Mouse (Mus musculus): ENCODE data around the gene Ccdc40. TPM values are rescaled to one million over a fixed set of nuclear protein-coding genes. Genes with fewer than 3 reads are reported as not detected.
"Not testable (repeated sequence)": the region's sequence is repeated elsewhere in the genome, so short reads cannot be mapped to it uniquely, and the experiment has no call there.

Gene Ccdc40
- polyA plus RNA-seq, 1 experiment from 2014 or later = 12.1 TPM

DNA sequence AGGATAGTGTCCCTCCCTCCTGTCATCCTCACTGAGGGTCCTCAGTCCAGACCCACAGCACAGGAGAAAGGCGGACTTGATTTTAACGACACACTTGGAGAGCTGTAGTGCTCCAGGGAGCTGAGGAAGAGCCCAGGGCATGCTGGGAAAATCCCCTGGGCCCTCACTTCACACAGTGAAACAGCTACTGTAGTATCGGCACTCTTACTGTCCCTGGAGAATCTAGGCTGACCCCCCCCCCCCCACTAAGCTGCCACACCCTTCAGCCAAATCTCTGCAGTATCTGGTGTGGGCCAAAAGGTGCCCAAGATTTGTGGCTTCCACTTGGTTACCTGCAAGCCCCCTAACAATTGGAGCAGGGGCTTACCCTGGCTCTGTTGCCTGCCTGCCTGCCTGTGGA, 8.6 kb downstream of the Ccdc40 start:
- Histone ChIP-seq H3K9me3 (replicated peaks; ENCODE audit: control insufficient read depth, low read length) (no peaks in the 10 kb centered on the region), H3K9ac (replicated peaks; ENCODE audit: low read length) (no peak overlapping the region), H3K4me2 (ENCODE audit: low read depth, low read length) (no peak overlapping the region), H3K27me3 (ENCODE audit: control insufficient read depth, insufficient read depth, low read length) (no peaks in the 10 kb centered on the region), H3K27ac (replicated peaks; ENCODE audit: low read depth, low read length) (no peak overlapping the region), H3K4me1 (ENCODE audit: control insufficient read depth, insufficient read depth, low read length) (no peaks in the 10 kb centered on the region), H3K36me3 (replicated peaks; ENCODE audit: control insufficient read depth, insufficient read depth, low read depth, low read length) (no peaks in the 10 kb centered on the region), H3K4me3 (ENCODE audit: low read depth, low read length) (no peak overlapping the region)
- 49% methylated on average over 3 of the region's 3 CpGs for WGBS
- DNase-seq (ENCODE audit: low spot score) (no peak), ATAC-seq (replicated peaks; ENCODE audit: insufficient number of reproducible peaks, low FRiP score, low TSS enrichment, low read depth) (no peak)

GRCm38 (mm10) chr11:119237568-119238304, 9.4 kb downstream of the Ccdc40 start:
- H3K27ac ChIP-seq (replicated peaks; ENCODE audit: low read depth, low read length) = no peak overlapping the region
- 0 out of 2 replicates have a peak overlapping the region, but pooled peaks have one; percentile 7 for H3K4me3 ChIP-seq (ENCODE audit: low read depth, low read length)
- H3K9ac ChIP-seq (replicated peaks; ENCODE audit: low read length) = peak overlapping the region; percentile 19; the same call in 1 of the 2 replicates

DNA sequence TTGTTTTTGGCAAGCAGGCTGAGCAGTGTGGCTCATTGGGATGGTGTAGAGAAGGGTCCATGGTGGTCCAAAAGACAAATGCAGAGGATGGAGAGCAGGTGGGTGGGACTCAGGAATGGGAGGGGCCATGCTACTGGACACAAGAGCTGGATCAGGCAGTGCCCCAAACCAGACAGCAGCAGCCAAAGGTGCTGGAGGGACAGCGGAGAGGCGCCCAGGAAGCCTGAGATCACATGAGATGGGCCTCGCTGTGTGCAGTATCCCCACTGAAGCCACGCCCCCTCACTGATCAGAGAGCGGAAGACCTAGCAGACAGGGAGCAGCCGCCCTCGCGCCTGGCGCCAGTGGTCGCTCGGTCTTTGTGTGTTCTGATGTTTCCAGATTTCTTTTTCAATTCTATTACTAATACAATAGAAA, 9.9 kb downstream of the Ccdc40 start:
- H3K4me2 ChIP-seq (ENCODE audit: low read depth, low read length) = peak overlapping the region; percentile 36
- no peak overlapping the region for H3K9ac ChIP-seq (replicated peaks; ENCODE audit: low read length)
- 23% methylated on average over 11 of the region's 11 CpGs for WGBS
- H3K27me3 ChIP-seq (ENCODE audit: control insufficient read depth, insufficient read depth, low read length) = no peaks in the 10 kb centered on the region
- no peak overlapping the region for H3K27ac ChIP-seq (replicated peaks; ENCODE audit: low read depth, low read length)
- H3K9me3 ChIP-seq (replicated peaks; ENCODE audit: control insufficient read depth, low read length) = no peaks in the 10 kb centered on the region
- no peaks in the 10 kb centered on the region for H3K4me1 ChIP-seq (ENCODE audit: control insufficient read depth, insufficient read depth, low read length)
- no peak overlapping the region for H3K4me3 ChIP-seq (ENCODE audit: low read depth, low read length)
- DNase-seq (ENCODE audit: low spot score) (peak; percentile 63), ATAC-seq (replicated peaks; ENCODE audit: insufficient number of reproducible peaks, low FRiP score, low TSS enrichment, low read depth) (0 out of 2 replicates have a peak, but pooled peaks have one; percentile 31)
- H3K36me3 ChIP-seq (replicated peaks; ENCODE audit: control insufficient read depth, insufficient read depth, low read depth, low read length) = no peaks in the 10 kb centered on the region

More at GRCm38 (mm10) chr11:119237568-119238304, 9.4 kb downstream of the Ccdc40 start:
- DNase-seq (ENCODE audit: low spot score) (peak; percentile 35), ATAC-seq (replicated peaks; ENCODE audit: insufficient number of reproducible peaks, low FRiP score, low TSS enrichment, low read depth) (peak; percentile 50; the same call in 1 of the 2 replicates)
- Histone ChIP-seq H3K9me3 (replicated peaks; ENCODE audit: control insufficient read depth, low read length) (no peaks in the 10 kb centered on the region), H3K4me2 (ENCODE audit: low read depth, low read length) (peak overlapping the region; percentile 36), H3K4me1 (ENCODE audit: control insufficient read depth, insufficient read depth, low read length) (no peaks in the 10 kb centered on the region), H3K36me3 (replicated peaks; ENCODE audit: control insufficient read depth, insufficient read depth, low read depth, low read length) (no peaks in the 10 kb centered on the region), H3K27me3 (ENCODE audit: control insufficient read depth, insufficient read depth, low read length) (no peaks in the 10 kb centered on the region)
- 35% methylated on average over 20 of the region's 20 CpGs for WGBS

DNA sequence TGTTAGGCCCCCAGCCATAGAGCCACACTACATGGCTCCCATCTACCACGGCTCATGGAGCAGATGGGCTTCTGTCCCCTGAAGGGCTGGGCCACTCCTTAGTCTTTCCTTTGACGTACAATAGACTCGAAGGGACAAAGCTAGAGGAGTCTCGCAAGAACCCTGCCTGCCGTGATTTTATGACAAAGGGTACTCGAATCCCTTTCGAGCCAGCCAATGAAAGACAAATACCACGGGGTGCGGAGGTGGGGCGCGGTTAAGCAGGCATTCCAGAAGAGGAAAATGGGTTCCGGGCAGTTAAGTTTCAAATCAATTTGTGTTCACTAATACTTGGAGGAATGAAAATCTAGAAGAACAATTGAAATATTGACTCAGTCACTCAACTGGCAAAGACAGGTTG, 11.1 kb downstream of the Ccdc40 start:
- H3K36me3 ChIP-seq (replicated peaks; ENCODE audit: control insufficient read depth, insufficient read depth, low read depth, low read length) = no peaks in the 10 kb centered on the region
- H3K27ac ChIP-seq (replicated peaks; ENCODE audit: low read depth, low read length) = no peak overlapping the region
- no peak overlapping the region for H3K4me3 ChIP-seq (ENCODE audit: low read depth, low read length)
- no peak for ATAC-seq (replicated peaks; ENCODE audit: insufficient number of reproducible peaks, low FRiP score, low TSS enrichment, low read depth)
- no peaks in the 10 kb centered on the region for H3K27me3 ChIP-seq (ENCODE audit: control insufficient read depth, insufficient read depth, low read length)
- no peaks in the 10 kb centered on the region for H3K4me1 ChIP-seq (ENCODE audit: control insufficient read depth, insufficient read depth, low read length)
- no peak for DNase-seq (ENCODE audit: low spot score)
- no peak overlapping the region for H3K4me2 ChIP-seq (ENCODE audit: low read depth, low read length)
- H3K9me3 ChIP-seq (replicated peaks; ENCODE audit: control insufficient read depth, low read length) = no peaks in the 10 kb centered on the region
- no peak overlapping the region for H3K9ac ChIP-seq (replicated peaks; ENCODE audit: low read length)
- WGBS = 92% methylated on average over 12 of the region's 12 CpGs

DNA sequence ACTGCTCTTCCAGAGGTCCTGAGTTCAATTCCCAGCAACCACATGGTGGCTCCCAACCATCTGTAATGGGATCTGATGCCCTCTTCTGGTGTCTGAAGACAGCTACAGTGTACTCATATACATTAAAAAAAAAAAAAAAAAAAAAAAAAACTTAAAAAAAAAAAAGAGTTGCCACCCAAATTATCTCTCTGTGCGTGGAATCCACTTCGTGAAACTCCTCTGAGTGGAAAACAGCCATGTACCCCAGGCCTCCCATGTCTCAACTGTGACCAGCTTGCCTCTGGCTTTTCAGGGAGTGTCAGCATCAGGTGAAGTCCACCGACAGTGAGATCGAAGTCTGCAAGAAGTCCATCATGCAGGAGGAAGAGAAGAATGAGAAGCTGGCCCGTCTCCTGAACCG, 17.2 kb downstream of the Ccdc40 start:
- not testable (repeated sequence) for H3K27ac ChIP-seq (replicated peaks; ENCODE audit: low read depth, low read length); H3K4me2 ChIP-seq (ENCODE audit: low read depth, low read length); DNase-seq (ENCODE audit: low spot score); H3K9ac ChIP-seq (replicated peaks; ENCODE audit: low read length); H3K36me3 ChIP-seq (replicated peaks; ENCODE audit: control insufficient read depth, insufficient read depth, low read depth, low read length); H3K27me3 ChIP-seq (ENCODE audit: control insufficient read depth, insufficient read depth, low read length); H3K4me3 ChIP-seq (ENCODE audit: low read depth, low read length); H3K4me1 ChIP-seq (ENCODE audit: control insufficient read depth, insufficient read depth, low read length); ATAC-seq (replicated peaks; ENCODE audit: insufficient number of reproducible peaks, low FRiP score, low TSS enrichment, low read depth); H3K9me3 ChIP-seq (replicated peaks; ENCODE audit: control insufficient read depth, low read length)
- 88% methylated on average over 6 of the region's 6 CpGs for WGBS

GRCm38 (mm10) chr11:119249011-119249410, 20.6 kb downstream of the Ccdc40 start:
- Histone ChIP-seq H3K4me3 (ENCODE audit: low read depth, low read length) (no peak overlapping the region), H3K36me3 (replicated peaks; ENCODE audit: control insufficient read depth, insufficient read depth, low read depth, low read length) (no peaks in the 10 kb centered on the region), H3K27me3 (ENCODE audit: control insufficient read depth, insufficient read depth, low read length) (no peaks in the 10 kb centered on the region), H3K4me2 (ENCODE audit: low read depth, low read length) (no peak overlapping the region), H3K27ac (replicated peaks; ENCODE audit: low read depth, low read length) (no peak overlapping the region), H3K9ac (replicated peaks; ENCODE audit: low read length) (no peak overlapping the region), H3K9me3 (replicated peaks; ENCODE audit: control insufficient read depth, low read length) (no peaks in the 10 kb centered on the region), H3K4me1 (ENCODE audit: control insufficient read depth, insufficient read depth, low read length) (0 out of 2 replicates have a peak, but pooled peaks cover 3% of the 10 kb centered on the region)
- 28% methylated on average over 6 of the region's 6 CpGs for WGBS
- peak; percentile 92 for DNase-seq (ENCODE audit: low spot score)
- ATAC-seq (replicated peaks; ENCODE audit: insufficient number of reproducible peaks, low FRiP score, low TSS enrichment, low read depth) = peak; percentile 25; the same call in 1 of the 2 replicates

GRCm38 (mm10) chr11:119250998-119251397, 22.6 kb downstream of the Ccdc40 start:
- Histone ChIP-seq H3K4me1 (ENCODE audit: control insufficient read depth, insufficient read depth, low read length) (0 out of 2 replicates have a peak, but pooled peaks cover 3% of the 10 kb centered on the region), H3K9ac (replicated peaks; ENCODE audit: low read length) (no peak overlapping the region), H3K27ac (replicated peaks; ENCODE audit: low read depth, low read length) (no peak overlapping the region), H3K36me3 (replicated peaks; ENCODE audit: control insufficient read depth, insufficient read depth, low read depth, low read length) (no peaks in the 10 kb centered on the region), H3K9me3 (replicated peaks; ENCODE audit: control insufficient read depth, low read length) (no peaks in the 10 kb centered on the region), H3K4me3 (ENCODE audit: low read depth, low read length) (no peak overlapping the region), H3K4me2 (ENCODE audit: low read depth, low read length) (no peak overlapping the region), H3K27me3 (ENCODE audit: control insufficient read depth, insufficient read depth, low read length) (no peaks in the 10 kb centered on the region)
- DNase-seq (ENCODE audit: low spot score) = no peak
- ATAC-seq (replicated peaks; ENCODE audit: insufficient number of reproducible peaks, low FRiP score, low TSS enrichment, low read depth) = no peak
- 54% methylated on average over 17 of the region's 17 CpGs for WGBS

DNA sequence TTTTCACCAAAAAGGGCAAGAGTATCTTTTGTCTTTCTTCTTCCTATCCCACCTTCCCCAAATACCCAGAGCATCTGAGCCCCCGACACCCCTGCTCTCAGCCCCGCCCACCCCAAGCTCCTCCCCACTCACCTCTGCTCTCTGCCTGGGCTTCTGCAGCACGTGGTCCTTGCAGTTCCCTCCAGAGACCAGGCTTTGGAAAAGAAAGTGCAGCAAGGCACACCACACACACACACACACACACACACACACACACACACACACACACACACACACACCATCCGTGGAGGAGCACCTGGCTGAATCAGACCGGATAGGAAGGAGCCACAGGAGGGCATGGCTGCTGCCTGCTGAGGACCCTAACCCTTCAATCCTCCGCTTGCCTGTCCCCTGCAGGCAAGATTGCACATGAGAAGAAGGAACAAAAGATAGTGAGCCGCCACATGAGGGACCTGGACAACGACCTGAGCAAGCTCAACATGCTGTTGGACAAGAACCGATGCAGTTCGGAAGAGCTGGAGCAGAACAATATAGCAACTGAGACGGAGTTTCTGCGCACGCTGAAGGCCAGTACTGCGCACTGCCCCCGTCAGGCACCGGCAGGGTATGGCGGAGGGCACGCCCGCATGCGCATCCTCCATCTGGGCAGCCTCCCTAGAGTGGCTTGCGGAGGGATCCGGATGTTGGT, 24.6 kb downstream of the Ccdc40 start:
- Histone ChIP-seq H3K9me3 (replicated peaks; ENCODE audit: control insufficient read depth, low read length) (no peaks in the 10 kb centered on the region), H3K4me2 (ENCODE audit: low read depth, low read length) (peak overlapping the region; percentile 21), H3K27ac (replicated peaks; ENCODE audit: low read depth, low read length) (no peak overlapping the region), H3K27me3 (ENCODE audit: control insufficient read depth, insufficient read depth, low read length) (no peaks in the 10 kb centered on the region), H3K4me1 (ENCODE audit: control insufficient read depth, insufficient read depth, low read length) (0 out of 2 replicates have a peak, but pooled peaks cover 3% of the 10 kb centered on the region), H3K36me3 (replicated peaks; ENCODE audit: control insufficient read depth, insufficient read depth, low read depth, low read length) (no peaks in the 10 kb centered on the region), H3K4me3 (ENCODE audit: low read depth, low read length) (no peak overlapping the region), H3K9ac (replicated peaks; ENCODE audit: low read length) (peak overlapping the region; percentile 22; the same call in 1 of the 2 replicates)
- peak; percentile 63; the same call in 1 of the 2 replicates for ATAC-seq (replicated peaks; ENCODE audit: insufficient number of reproducible peaks, low FRiP score, low TSS enrichment, low read depth)
- WGBS = 5% methylated on average over 22 of the region's 22 CpGs
- DNase-seq (ENCODE audit: low spot score) = peak; percentile 80

Measured in embryonic facial prominence, embryonic 11.5 days (tissue).